Mouse (Mus musculus): ENCODE data around the gene Unc13a.

DNA sequence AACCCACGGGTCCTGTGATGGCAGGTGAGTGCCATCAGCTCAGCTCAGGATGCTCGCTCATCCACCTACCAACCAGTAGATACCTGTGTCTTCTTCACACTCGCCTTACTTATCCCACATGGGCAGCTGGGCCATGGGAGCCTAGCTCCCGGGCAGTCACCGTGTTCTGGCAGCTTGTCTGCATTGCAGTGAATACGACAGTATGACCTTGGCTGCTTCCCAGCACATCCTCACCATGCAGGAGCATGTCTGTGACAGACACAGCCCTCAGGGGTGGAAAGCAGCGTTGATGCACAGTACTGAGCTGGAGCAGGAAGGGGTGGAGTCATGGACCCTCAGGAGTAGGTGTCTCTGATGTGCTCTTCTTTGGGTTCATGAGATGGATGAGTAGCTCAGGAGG is 97.1 kb downstream of the Unc13a start:
- TF ChIP-seq TAL1 (conservative IDR thresholded peaks at IDR 0.05; ENCODE audit: low read depth, low read length): no peak
- no peak for TF ChIP-seq CTCF (IDR thresholded peaks at IDR 0.05; ENCODE audit: low read depth, low read length)
- no peak for TF ChIP-seq GATA1 (IDR thresholded peaks at IDR 0.05; ENCODE audit: borderline replicate concordance, low read length)
- TF ChIP-seq POLR2AphosphoS5 (IDR thresholded peaks at IDR 0.05; ENCODE audit: insufficient replicate concordance, low read depth, low read length): no peak
- no peak for TF ChIP-seq GATA2 (IDR thresholded peaks at IDR 0.05; ENCODE audit: borderline replicate concordance, low read depth, low read length)
